Mouse (Mus musculus): ENCODE measurements around the gene Racgap1. TPM values are rescaled to one million over a fixed set of nuclear protein-coding genes. Genes with fewer than 3 reads are reported as not detected.

The Racgap1 gene
- polyA plus RNA-seq, 1 experiment from 2014 or later = 53.5 TPM

GRCm38 (mm10) chr15:99661121-99661830, 9.8 kb upstream of the Racgap1 start:
- Histone ChIP-seq H3K36me3 (ENCODE audit: insufficient read depth, low read length) (no peaks in the 10 kb centered on the region), H3K4me3 (replicated peaks; ENCODE audit: low read depth, low read length) (no peak overlapping the region)
- ATAC-seq (replicated peaks; ENCODE audit: low FRiP score, low read depth) = no peak

GRCm38 (mm10) chr15:99658437-99658836, 7.0 kb upstream of the Racgap1 start:
- Histone ChIP-seq H3K4me2 (ENCODE audit: low read length) (no peak overlapping the region), H3K27ac (no peak overlapping the region), H3K4me1 (replicated peaks; ENCODE audit: insufficient read depth, low read length) (peaks cover 2% of the 10 kb centered on the region; the same call in 1 of the 2 replicates), H3K27me3 (ENCODE audit: insufficient read depth, low read length) (0 out of 2 replicates have a peak, but pooled peaks cover 4% of the 10 kb centered on the region), H3K9ac (ENCODE audit: low read depth, low read length) (no peak overlapping the region), H3K4me3 (replicated peaks; ENCODE audit: low read depth, low read length) (no peak overlapping the region), H3K9me3 (replicated peaks; ENCODE audit: low read length) (no peaks in the 10 kb centered on the region), H3K36me3 (ENCODE audit: insufficient read depth, low read length) (no peaks in the 10 kb centered on the region)
- no peak for TF ChIP-seq CTCF (IDR thresholded peaks at IDR 0.05; ENCODE audit: low read depth)
- DNase-seq (ENCODE audit: low spot score) (no peak), ATAC-seq (replicated peaks; ENCODE audit: low FRiP score, low read depth) (no peak)
- WGBS = 52% methylated on average over 2 of the region's 2 CpGs

More at GRCm38 (mm10) chr15:99661121-99661830, 9.8 kb upstream of the Racgap1 start:
- Histone ChIP-seq H3K27ac (no peak overlapping the region), H3K4me1 (replicated peaks; ENCODE audit: insufficient read depth, low read length) (peaks cover 13% of the 10 kb centered on the region; the same call in 1 of the 2 replicates), H3K9ac (ENCODE audit: low read depth, low read length) (no peak overlapping the region), H3K4me2 (ENCODE audit: low read length) (no peak overlapping the region), H3K9me3 (replicated peaks; ENCODE audit: low read length) (no peaks in the 10 kb centered on the region), H3K27me3 (ENCODE audit: insufficient read depth, low read length) (0 out of 2 replicates have a peak, but pooled peaks cover 5% of the 10 kb centered on the region)
- DNase-seq (ENCODE audit: low spot score) = no peak
- WGBS = 93% methylated on average over 15 of the region's 15 CpGs
- TF ChIP-seq CTCF (IDR thresholded peaks at IDR 0.05; ENCODE audit: low read depth) = no peak

GRCm38 (mm10) chr15:99655956-99656355, 4.5 kb upstream of the Racgap1 start:
- H3K9ac ChIP-seq (ENCODE audit: low read depth, low read length) = no peak overlapping the region
- no peaks in the 10 kb centered on the region for H3K9me3 ChIP-seq (replicated peaks; ENCODE audit: low read length)
- 45% methylated on average over 9 of the region's 9 CpGs for whole genome bisulfite sequencing
- no peak overlapping the region for H3K4me2 ChIP-seq (ENCODE audit: low read length)
- H3K4me1 ChIP-seq (replicated peaks; ENCODE audit: insufficient read depth, low read length) = peaks cover 2% of the 10 kb centered on the region; the same call in 1 of the 2 replicates
- TF ChIP-seq CTCF (IDR thresholded peaks at IDR 0.05; ENCODE audit: low read depth) = no peak
- 0 out of 2 replicates have a peak, but pooled peaks cover 4% of the 10 kb centered on the region for H3K27me3 ChIP-seq (ENCODE audit: insufficient read depth, low read length)
- no peak overlapping the region for H3K4me3 ChIP-seq (replicated peaks; ENCODE audit: low read depth, low read length)
- no peaks in the 10 kb centered on the region for H3K36me3 ChIP-seq (ENCODE audit: insufficient read depth, low read length)
- no peak for ATAC-seq (replicated peaks; ENCODE audit: low FRiP score, low read depth)
- DNase-seq (ENCODE audit: low spot score) = no peak
- no peak overlapping the region for H3K27ac ChIP-seq

GRCm38 (mm10) chr15:99653876-99654275, 2.4 kb upstream of the Racgap1 start:
- Histone ChIP-seq H3K27me3 (ENCODE audit: insufficient read depth, low read length) (0 out of 2 replicates have a peak, but pooled peaks cover 4% of the 10 kb centered on the region), H3K36me3 (ENCODE audit: insufficient read depth, low read length) (no peaks in the 10 kb centered on the region), H3K27ac (no peak overlapping the region), H3K9ac (ENCODE audit: low read depth, low read length) (no peak overlapping the region), H3K4me1 (replicated peaks; ENCODE audit: insufficient read depth, low read length) (peaks cover 22% of the 10 kb centered on the region), H3K4me3 (replicated peaks; ENCODE audit: low read depth, low read length) (no peak overlapping the region), H3K9me3 (replicated peaks; ENCODE audit: low read length) (no peaks in the 10 kb centered on the region), H3K4me2 (ENCODE audit: low read length) (peak overlapping the region; percentile 48)
- 6% methylated on average over 21 of the region's 21 CpGs for WGBS
- no peak for TF ChIP-seq CTCF (IDR thresholded peaks at IDR 0.05; ENCODE audit: low read depth)
- no peak for ATAC-seq (replicated peaks; ENCODE audit: low FRiP score, low read depth)
- DNase-seq (ENCODE audit: low spot score) = no peak

GRCm38 (mm10) chr15:99653291-99653690, 1.8 kb upstream of the Racgap1 start:
- Histone ChIP-seq H3K27me3 (ENCODE audit: insufficient read depth, low read length) (0 out of 2 replicates have a peak, but pooled peaks cover 4% of the 10 kb centered on the region), H3K36me3 (ENCODE audit: insufficient read depth, low read length) (no peaks in the 10 kb centered on the region), H3K9me3 (replicated peaks; ENCODE audit: low read length) (no peaks in the 10 kb centered on the region), H3K27ac (no peak overlapping the region), H3K4me1 (replicated peaks; ENCODE audit: insufficient read depth, low read length) (peaks cover 23% of the 10 kb centered on the region), H3K4me3 (replicated peaks; ENCODE audit: low read depth, low read length) (no peak overlapping the region), H3K9ac (ENCODE audit: low read depth, low read length) (no peak overlapping the region), H3K4me2 (ENCODE audit: low read length) (peak overlapping the region; percentile 48)
- DNase-seq (ENCODE audit: low spot score) (peak; percentile 46), ATAC-seq (replicated peaks; ENCODE audit: low FRiP score, low read depth) (no peak)
- 8% methylated on average over 8 of the region's 8 CpGs for WGBS
- TF ChIP-seq CTCF (IDR thresholded peaks at IDR 0.05; ENCODE audit: low read depth) = peak; percentile 48; the same call in 1 of the 2 replicates

- H3K9me3 ChIP-seq (replicated peaks; ENCODE audit: low read length) = no peaks in the 10 kb centered on the region
- TF ChIP-seq CTCF (IDR thresholded peaks at IDR 0.05; ENCODE audit: low read depth) = no peak
- H3K36me3 ChIP-seq (ENCODE audit: insufficient read depth, low read length) = no peaks in the 10 kb centered on the region
- H3K9ac ChIP-seq (ENCODE audit: low read depth, low read length) = no peak overlapping the region
- WGBS = 70% methylated on average over 10 of the region's 10 CpGs
- peak overlapping the region; percentile 78 for H3K4me3 ChIP-seq (replicated peaks; ENCODE audit: low read depth, low read length)
- peaks cover 23% of the 10 kb centered on the region for H3K4me1 ChIP-seq (replicated peaks; ENCODE audit: insufficient read depth, low read length)
- ATAC-seq (replicated peaks; ENCODE audit: low FRiP score, low read depth) (no peak), DNase-seq (ENCODE audit: low spot score) (no peak)
- no peak overlapping the region for H3K27ac ChIP-seq
- peak overlapping the region; percentile 86 for H3K4me2 ChIP-seq (ENCODE audit: low read length)
- 0 out of 2 replicates have a peak, but pooled peaks cover 4% of the 10 kb centered on the region for H3K27me3 ChIP-seq (ENCODE audit: insufficient read depth, low read length)
Measured at GRCm38 (mm10) chr15:99651984-99652872, 772 bp upstream of the Racgap1 start.
